Mouse (Mus musculus): ENCODE results near the gene Tmcc1.

DNA sequence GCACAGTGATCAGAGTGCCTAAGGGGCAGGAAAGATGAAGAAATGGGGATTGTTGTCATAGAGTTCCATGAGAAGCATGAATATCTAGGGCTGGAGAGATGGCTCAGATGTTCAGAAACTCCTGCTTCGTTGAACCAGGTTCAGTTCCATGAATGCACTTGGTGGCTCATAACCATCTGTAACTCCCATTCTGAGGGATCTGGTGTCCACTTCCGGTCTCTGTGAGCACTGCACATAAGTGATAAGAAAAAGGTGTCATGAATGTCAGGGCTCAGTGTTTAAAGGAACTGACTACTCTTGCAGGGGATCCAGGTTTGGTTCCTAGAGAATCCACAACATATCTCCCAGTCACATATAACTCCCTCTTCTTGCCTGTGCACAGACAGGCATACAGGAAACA is 6.4 kb upstream of the Tmcc1 start:
- no peak for TF ChIP-seq TCF3 (IDR thresholded peaks at IDR 0.05; ENCODE audit: insufficient read length, low read depth)
- no peak for TF ChIP-seq POLR2A (IDR thresholded peaks at IDR 0.05; ENCODE audit: insufficient read length, low read depth)
- no peak for TF ChIP-seq USF1 (IDR thresholded peaks at IDR 0.05; ENCODE audit: low read depth)
- TF ChIP-seq TCF12 (IDR thresholded peaks at IDR 0.05; ENCODE audit: insufficient read depth, poor library complexity, severe bottlenecking) = no peak
- TF ChIP-seq MAX (IDR thresholded peaks at IDR 0.05; ENCODE audit: low read depth) = no peak
- no peak for TF ChIP-seq MYOG (IDR thresholded peaks at IDR 0.05; ENCODE audit: control insufficient read depth in 1 of 3, insufficient read depth in 1 of 3, insufficient read length in 2 of 3, low read depth in 2 of 3)
- TF ChIP-seq MYOD1 (IDR thresholded peaks at IDR 0.05; ENCODE audit: control insufficient read depth in 1 of 3, insufficient read length in 2 of 3, low read depth in 2 of 3) = no peak
- TF ChIP-seq E2F4 (IDR thresholded peaks at IDR 0.05; ENCODE audit: insufficient read depth) = no peak
- TF ChIP-seq POLR2AphosphoS2 (IDR thresholded peaks at IDR 0.05; ENCODE audit: insufficient read length, low read depth) = no peak
- TF ChIP-seq REST (IDR thresholded peaks at IDR 0.05; ENCODE audit: insufficient read depth, insufficient read length) = no peak
- no peak for TF ChIP-seq CEBPB (IDR thresholded peaks at IDR 0.05; ENCODE audit: insufficient read depth, poor library complexity, severe bottlenecking)
